Mouse (Mus musculus) cerebellum, adult 8-10 months (tissue): Measurements from ENCODE around the gene Gprc5d.

Source experiments
- DNase-seq: peaks from one replicate; pipeline ENCODE4 v3.0.0; 2022

Gprc5d gene

DNA sequence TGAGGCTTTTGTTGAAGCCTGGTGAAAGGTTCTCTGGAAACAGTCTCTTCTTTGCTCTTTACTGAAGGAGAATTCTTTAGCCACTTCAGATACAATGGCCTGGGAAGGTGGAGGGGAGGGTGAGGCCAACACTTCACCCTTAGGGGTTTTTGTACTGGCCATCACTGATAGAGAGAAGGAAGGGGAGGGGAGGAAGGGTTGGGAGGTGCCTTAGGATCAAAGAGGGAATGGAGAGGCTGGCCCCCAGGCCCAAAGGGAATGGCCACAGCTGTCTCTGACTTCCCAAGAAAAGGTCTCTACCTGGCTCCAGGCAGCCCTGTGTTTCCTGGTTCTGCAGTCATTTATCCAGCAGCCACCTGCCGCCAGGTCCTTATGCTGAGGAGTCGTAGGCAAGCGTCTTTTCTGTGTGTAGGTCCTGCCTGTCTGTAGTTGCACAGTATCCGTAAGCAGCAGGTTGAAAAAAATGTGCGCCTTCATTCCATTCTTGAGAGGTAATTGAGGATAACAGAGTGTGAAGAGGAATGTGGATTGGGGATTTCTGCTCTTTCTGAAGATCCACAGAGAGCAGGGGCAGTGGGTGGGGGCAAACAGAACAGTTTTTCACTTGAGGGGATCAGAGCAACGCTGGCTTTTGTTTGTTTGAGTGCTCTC is 51.2 kb downstream of the Gprc5d start:
- DNase-seq: no peak

DNA sequence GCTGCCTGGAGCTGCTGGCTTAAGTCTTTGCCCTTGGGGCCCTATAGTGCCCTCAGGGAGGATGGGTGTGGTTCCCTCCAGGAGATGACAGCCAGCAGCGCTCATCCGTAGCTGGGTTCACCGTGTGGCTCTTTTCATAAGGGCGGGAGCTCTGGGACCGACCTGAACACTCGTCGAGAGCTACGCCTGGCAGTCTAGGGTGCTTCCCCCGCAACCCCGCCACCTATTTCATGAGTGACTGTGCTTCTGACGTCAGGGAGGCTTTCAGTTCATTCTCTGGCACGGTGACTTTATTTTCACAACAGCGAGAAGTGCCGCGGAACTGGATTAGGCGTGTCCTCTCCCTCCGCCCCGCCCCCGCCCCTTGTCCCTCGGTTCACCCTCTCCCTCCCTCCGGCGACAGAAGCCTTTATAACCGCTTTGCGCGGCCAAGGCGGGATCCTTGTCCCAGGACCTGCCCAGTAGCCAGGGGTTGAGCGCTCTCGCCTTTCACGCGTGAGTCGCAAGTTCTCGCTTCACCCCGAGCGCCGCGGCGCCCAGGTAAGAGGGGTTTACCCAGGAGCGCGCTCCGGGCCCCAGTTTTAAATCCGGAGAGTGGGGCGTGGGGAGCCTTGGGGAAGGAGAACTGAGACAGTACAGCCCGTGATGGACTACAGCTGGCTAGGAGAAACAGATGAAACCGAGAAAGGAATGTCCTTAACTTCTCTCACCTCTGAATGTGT is 52.7 kb downstream of the Gprc5d start, which contains the start of gene Gprc5a:
TSS of gene Gprc5a (plus strand) at position 416 of the 722 bp plus-strand sequence.
- DNase-seq: no peak

DNA sequence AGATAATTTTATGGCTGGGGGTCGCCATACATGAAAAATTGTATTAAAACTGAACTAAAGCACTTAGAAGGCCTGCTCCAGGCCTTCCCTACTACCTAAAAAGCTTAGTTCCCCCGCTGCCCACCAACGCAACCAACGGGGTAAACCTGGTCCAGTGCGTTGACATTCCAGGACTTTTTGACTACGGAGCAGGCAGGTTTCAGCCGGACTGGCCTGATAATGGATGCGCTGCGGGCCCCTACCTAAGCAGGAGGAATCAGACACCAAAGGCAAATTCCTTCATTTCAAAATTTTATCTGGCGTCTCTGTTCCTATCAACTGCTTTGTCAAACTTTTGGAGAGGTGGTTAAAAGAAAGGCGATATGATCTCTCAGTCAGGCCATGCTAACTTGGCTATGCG is 53.5 kb downstream of the Gprc5d start:
- no peak for DNase-seq

DNA sequence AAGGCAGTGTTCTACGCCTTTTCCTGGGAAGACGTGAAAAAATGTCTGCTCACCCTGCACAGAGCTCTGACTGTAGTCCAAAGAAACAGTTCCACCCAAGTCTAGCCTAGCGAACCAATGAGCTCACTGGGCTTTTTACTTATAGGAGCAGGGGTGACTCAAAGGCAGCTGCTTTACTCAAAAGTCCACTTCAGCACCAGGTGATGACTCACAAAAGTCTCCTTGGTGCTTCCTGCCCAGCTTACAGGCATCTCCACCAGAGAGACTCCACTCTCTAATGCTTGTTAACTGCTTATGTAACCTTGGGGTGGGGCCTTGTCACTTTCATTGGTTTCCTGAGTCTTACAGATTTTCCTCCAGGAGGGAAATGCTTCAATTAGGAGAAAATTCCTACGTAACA is 57.4 kb downstream of the Gprc5d start:
- DNase-seq: no peak
